Mouse (Mus musculus) ES-E14 (cell line): ENCODE data around the gene P3h2. TPM values are rescaled to one million over a fixed set of nuclear protein-coding genes. Genes with fewer than 3 reads are reported as not detected.

Experiments used
- DNase-seq: peaks from one replicate; pipeline ENCODE4 v3.0.0-alpha.2; 2013; ENCODE audit warnings: low read depth, low spot score
- H3K27ac ChIP-seq: 2 replicates; pipeline ENCODE4 v1.5.1; 2012; ENCODE audit warnings: low read depth, mild to moderate bottlenecking, low read length, moderate library complexity, mixed read lengths; ENCODE audit not compliant: poor library complexity, insufficient read depth, severe bottlenecking
- H3K36me3 ChIP-seq: 2 replicates; pipeline ENCODE4 v1.6.1; 2012; ENCODE audit warnings: mild to moderate bottlenecking, low read length, moderate library complexity, mixed read lengths; ENCODE audit not compliant: control insufficient read depth, poor library complexity, insufficient read depth, severe bottlenecking
- H3K4me1 ChIP-seq, 2 experiments: fragments of 150-350 bp in 1 of 2; sonication (generic) in 1 of 2; 2 replicates each; pipeline ENCODE4 v1.6.1; 2012; ENCODE audit warnings: low read length in 2 of 2, mild to moderate bottlenecking in 1 of 2, mixed read lengths in 1 of 2; ENCODE audit not compliant: control insufficient read depth in 2 of 2, insufficient read depth in 2 of 2, poor library complexity in 1 of 2
- H3K4me3 ChIP-seq, 2 experiments: fragments of 150-350 bp in 1 of 2; sonication (generic) in 1 of 2; 2 replicates each; pipeline ENCODE4 v1.5.1; 2012; ENCODE audit warnings: low read length in 2 of 2, low read depth in 1 of 2, mild to moderate bottlenecking in 1 of 2, mixed read lengths in 1 of 2; ENCODE audit not compliant: insufficient read depth in 1 of 2, poor library complexity in 1 of 2, severe bottlenecking in 1 of 2
- H3K9ac ChIP-seq: 2 replicates; pipeline ENCODE4 v1.6.1; 2012; ENCODE audit warnings: low read depth, mild to moderate bottlenecking, low read length, mixed read lengths; ENCODE audit not compliant: poor library complexity, insufficient read depth, severe bottlenecking
- H3K9me3 ChIP-seq: fragments of 150-350 bp; sonication (generic); 2 replicates; pipeline ENCODE4 v1.6.1; 2012; ENCODE audit warnings: low read depth, mild to moderate bottlenecking, low read length; ENCODE audit not compliant: control insufficient read depth, insufficient read depth
- CHD2 ChIP-seq: IDR thresholded peaks from 2 replicates; pipeline ENCODE4 v1.6.1; 2014; ENCODE audit warnings: mild to moderate bottlenecking, low read depth, low read length, inconsistent platforms
- HCFC1 ChIP-seq: IDR thresholded peaks from 2 replicates; pipeline ENCODE4 v1.6.1; 2012; ENCODE audit warnings: low read length, inconsistent platforms, borderline replicate concordance; ENCODE audit not compliant: insufficient read depth
- MAFK ChIP-seq: IDR thresholded peaks from 2 replicates; pipeline ENCODE4 v1.6.1; 2014; ENCODE audit warnings: mild to moderate bottlenecking, low read depth, low read length, inconsistent platforms; ENCODE audit not compliant: insufficient read depth
- ZC3H11A ChIP-seq: IDR thresholded peaks from 2 replicates; pipeline ENCODE4 v1.6.1; 2012; ENCODE audit warnings: low read depth, mild to moderate bottlenecking, inconsistent platforms, low read length, borderline replicate concordance
- ZNF384 ChIP-seq: IDR thresholded peaks from 2 replicates; pipeline ENCODE4 v1.6.1; 2012; ENCODE audit warnings: low read depth, low read length, inconsistent platforms
- in situ Hi-C, 2 experiments: fragments of 600-800 bp; cut with MboI; formaldehyde crosslinking; loops; one replicate each; pipeline ENCODE4 v1.15.1; 2025; ENCODE audit warnings: low sequenced_read_pairs in 2 of 2, inconsistent platforms in 1 of 2; ENCODE audit not compliant: unreplicated experiment in 2 of 2
- total RNA-seq: library from RNA; depleted of rRNA; stranded (reverse); fragments of 300-350 nt; gene quantifications from 2 replicates; pipeline ENCODE4 v1.2.3, GENCODE M21; 2012

P3h2 gene
- total RNA-seq, 1 experiment: 2.4 TPM

GRCm38 (mm10) chr16:26085160-26085559 lies 20.4 kb downstream of the P3h2 start:
- Histone ChIP-seq H3K4me1 (no peaks in the 10 kb centered on the region), H3K9ac (no peak overlapping the region), H3K27ac (no peak overlapping the region), H3K4me3 (no peak overlapping the region), H3K9me3 (no peaks in the 10 kb centered on the region), H3K36me3 (no peaks in the 10 kb centered on the region)
- TF ChIP-seq ZC3H11A (no peak), HCFC1 (no peak), CHD2 (no peak), MAFK (no peak), ZNF384 (no peak)
- in situ Hi-C loops: no loop called here
- no peak for DNase-seq

- H3K36me3 ChIP-seq: no peaks in the 10 kb centered on the region
- in situ Hi-C loops: no loop called here
- H3K4me3 ChIP-seq: no peak overlapping the region
- H3K27ac ChIP-seq: no peak overlapping the region
- H3K4me1 ChIP-seq: no peaks in the 10 kb centered on the region
- no peak for DNase-seq
- TF ChIP-seq CHD2 (no peak), MAFK (no peak), ZC3H11A (no peak), ZNF384 (no peak), HCFC1 (no peak)
- H3K9ac ChIP-seq: no peak overlapping the region
- H3K9me3 ChIP-seq: no peaks in the 10 kb centered on the region
Observed at GRCm38 (mm10) chr16:26082831-26083230, 22.8 kb downstream of the P3h2 start.

- in situ Hi-C loops: no loop called here
- no peak overlapping the region for H3K9ac ChIP-seq
- no peaks in the 10 kb centered on the region for H3K36me3 ChIP-seq
- no peak overlapping the region for H3K4me3 ChIP-seq
- no peaks in the 10 kb centered on the region for H3K4me1 ChIP-seq
- no peak overlapping the region for H3K27ac ChIP-seq
- DNase-seq: no peak
- no peaks in the 10 kb centered on the region for H3K9me3 ChIP-seq
- TF ChIP-seq HCFC1 (no peak), ZNF384 (no peak), CHD2 (no peak), ZC3H11A (no peak), MAFK (no peak)
Observed at GRCm38 (mm10) chr16:26082391-26082790, 23.2 kb downstream of the P3h2 start.

DNA sequence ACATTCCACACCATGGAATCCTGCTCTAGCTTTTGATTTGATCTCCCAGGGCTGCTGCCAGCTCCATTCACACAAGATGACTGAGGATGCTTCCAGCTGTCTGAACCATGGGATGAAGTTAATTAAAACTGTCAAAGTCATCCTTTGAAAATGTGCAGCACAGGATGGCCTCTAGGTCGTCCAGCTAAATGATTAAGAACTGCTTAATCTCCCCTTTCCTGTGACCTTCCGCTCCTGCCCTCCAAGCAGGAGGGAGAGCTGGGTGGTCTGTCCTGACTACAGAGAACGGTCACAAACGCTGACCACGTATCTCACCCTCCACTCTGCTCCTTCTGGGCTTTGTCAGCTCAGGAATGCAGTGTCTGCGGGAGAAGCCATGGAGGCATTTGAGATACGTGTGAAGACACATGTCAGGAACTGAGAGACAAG lies 26.6 kb downstream of the P3h2 start:
- H3K9me3 ChIP-seq: no peaks in the 10 kb centered on the region
- H3K4me3 ChIP-seq: no peak overlapping the region
- no peaks in the 10 kb centered on the region for H3K4me1 ChIP-seq
- in situ Hi-C loops: no loop called here
- H3K27ac ChIP-seq: no peak overlapping the region
- DNase-seq: no peak
- no peak overlapping the region for H3K9ac ChIP-seq
- TF ChIP-seq MAFK: no peak
- no peak for TF ChIP-seq ZNF384
- no peak for TF ChIP-seq HCFC1
- no peak for TF ChIP-seq CHD2
- no peaks in the 10 kb centered on the region for H3K36me3 ChIP-seq

- Histone ChIP-seq H3K27ac (no peak overlapping the region), H3K9me3 (no peaks in the 10 kb centered on the region), H3K4me1 (no peaks in the 10 kb centered on the region), H3K36me3 (no peaks in the 10 kb centered on the region), H3K9ac (no peak overlapping the region), H3K4me3 (no peak overlapping the region)
- no peak for TF ChIP-seq ZNF384
- TF ChIP-seq ZC3H11A: no peak
- TF ChIP-seq CHD2: no peak
- no peak for TF ChIP-seq MAFK
- no peak for TF ChIP-seq HCFC1
- DNase-seq: no peak
- in situ Hi-C loops: no loop called here
Observed at GRCm38 (mm10) chr16:26078100-26078422, 27.5 kb downstream of the P3h2 start.
